Mouse (Mus musculus) liver, adult 2 months (tissue): Measurements from ENCODE around the gene Actr3.

ENCODE experiments used
- CTCF ChIP-seq: fragments of 200-500 bp; IDR thresholded peaks from 2 replicates; pipeline ENCODE4 v1.5.1; 2011; ENCODE audit warnings: low read depth, low read length, control low read depth
- POLR2A ChIP-seq: fragments of 200-500 bp; IDR thresholded peaks from 2 replicates; pipeline ENCODE4 v1.6.1; 2011; ENCODE audit warnings: low read length, control low read depth; ENCODE audit not compliant: insufficient read depth; ENCODE audit errors: extremely low read depth

- TF ChIP-seq CTCF = no peak
- no peak for TF ChIP-seq POLR2A
These were observed 47.1 kb upstream of the Actr3 start for GRCm38 (mm10) chr1:125482459-125483287.
